Mouse (Mus musculus): ENCODE measurements around the gene Upf3b. TPM values are rescaled to one million over a fixed set of nuclear protein-coding genes. Genes with fewer than 3 reads are reported as not detected.
"Not testable (repeated sequence)": the region's sequence is repeated elsewhere in the genome, so short reads cannot be mapped to it uniquely, and the experiment has no call there.

The Upf3b gene
- polyA plus RNA-seq, 1 experiment = 23.9 TPM

- Histone ChIP-seq H3K4me1 (ENCODE audit: control insufficient read depth, insufficient read depth, low read length) (no peaks in the 10 kb centered on the region), H3K27ac (ENCODE audit: insufficient read depth, low read length) (peak overlapping the region; percentile 88), H3K4me3 (ENCODE audit: insufficient read depth, low read length) (peak overlapping the region; percentile 100)
- TF ChIP-seq POLR2A (IDR thresholded peaks at IDR 0.05; ENCODE audit: low read depth, low read length) = 0 out of 2 replicates have a peak, but pooled peaks have one; percentile 18
- TF ChIP-seq CTCF (IDR thresholded peaks at IDR 0.05; ENCODE audit: borderline replicate concordance, insufficient read depth, low read length) = no peak
Measured at GRCm38 (mm10) chrX:37084318-37084926, 25.7 kb downstream of the Upf3b start.

GRCm38 (mm10) chrX:37081194-37081593, 28.9 kb downstream of the Upf3b start:
- no peaks in the 10 kb centered on the region for H3K4me1 ChIP-seq (ENCODE audit: control insufficient read depth, insufficient read depth, low read length)
- no peak overlapping the region for H3K4me3 ChIP-seq (ENCODE audit: insufficient read depth, low read length)
- no peak for TF ChIP-seq CTCF (IDR thresholded peaks at IDR 0.05; ENCODE audit: borderline replicate concordance, insufficient read depth, low read length)
- no peak for TF ChIP-seq POLR2A (IDR thresholded peaks at IDR 0.05; ENCODE audit: low read depth, low read length)
- H3K27ac ChIP-seq (ENCODE audit: insufficient read depth, low read length) = no peak overlapping the region

GRCm38 (mm10) chrX:37080345-37080744, 29.8 kb downstream of the Upf3b start:
- not testable (repeated sequence) for H3K4me1 ChIP-seq (ENCODE audit: control insufficient read depth, insufficient read depth, low read length); H3K4me3 ChIP-seq (ENCODE audit: insufficient read depth, low read length); H3K27ac ChIP-seq (ENCODE audit: insufficient read depth, low read length)

- TF ChIP-seq POLR2A (IDR thresholded peaks at IDR 0.05; ENCODE audit: low read depth, low read length) = no peak
- no peak for TF ChIP-seq CTCF (IDR thresholded peaks at IDR 0.05; ENCODE audit: borderline replicate concordance, insufficient read depth, low read length)
- Histone ChIP-seq H3K4me3 (ENCODE audit: insufficient read depth, low read length) (no peak overlapping the region), H3K4me1 (ENCODE audit: control insufficient read depth, insufficient read depth, low read length) (no peaks in the 10 kb centered on the region), H3K27ac (ENCODE audit: insufficient read depth, low read length) (no peak overlapping the region)
Measured at GRCm38 (mm10) chrX:37076651-37077050, 33.5 kb downstream of the Upf3b start.

DNA sequence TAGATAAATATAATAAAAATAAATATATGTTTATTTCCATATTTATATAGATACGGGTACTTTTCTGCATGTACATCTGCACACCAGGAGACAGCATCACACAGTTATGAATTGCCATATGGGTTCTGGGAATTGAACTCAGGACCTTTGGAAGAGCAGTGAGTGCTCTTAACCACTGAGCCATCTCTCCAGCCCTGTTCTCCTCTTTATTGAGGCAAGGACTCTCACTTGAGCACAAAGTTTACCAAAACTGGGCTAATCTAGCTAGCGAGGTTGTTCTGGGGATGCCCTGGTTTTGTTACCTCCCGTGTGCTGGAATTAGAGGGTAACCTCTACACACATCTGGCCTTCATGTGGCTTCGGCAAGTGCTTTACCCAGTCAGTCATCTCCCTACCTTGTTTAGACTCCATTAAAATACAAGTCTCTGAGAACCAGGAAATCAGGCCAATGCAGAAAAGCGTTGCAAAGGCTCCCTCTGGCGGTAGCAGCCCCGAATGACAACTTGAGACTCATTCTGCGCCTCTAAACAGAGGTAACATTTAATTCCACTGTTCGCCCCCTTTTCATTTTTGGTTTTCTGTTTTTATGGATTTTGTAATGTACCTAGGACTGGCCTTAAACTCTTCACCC, 35.7 kb downstream of the Upf3b start:
- no peak overlapping the region for H3K4me3 ChIP-seq (ENCODE audit: insufficient read depth, low read length)
- TF ChIP-seq POLR2A (IDR thresholded peaks at IDR 0.05; ENCODE audit: low read depth, low read length) = no peak
- peak; percentile 35; the same call in 1 of the 2 replicates for TF ChIP-seq CTCF (IDR thresholded peaks at IDR 0.05; ENCODE audit: borderline replicate concordance, insufficient read depth, low read length)

GRCm38 (mm10) chrX:37068766-37069165, 41.4 kb downstream of the Upf3b start:
- no peak for TF ChIP-seq POLR2A (IDR thresholded peaks at IDR 0.05; ENCODE audit: low read depth, low read length)
- no peak for TF ChIP-seq CTCF (IDR thresholded peaks at IDR 0.05; ENCODE audit: borderline replicate concordance, insufficient read depth, low read length)
- no peak overlapping the region for H3K4me3 ChIP-seq (ENCODE audit: insufficient read depth, low read length)

More for the DNA sequence above, 35.7 kb downstream of the Upf3b start:
- Histone ChIP-seq H3K27ac (ENCODE audit: insufficient read depth, low read length) (no peak overlapping the region), H3K4me1 (ENCODE audit: control insufficient read depth, insufficient read depth, low read length) (0 out of 2 replicates have a peak, but pooled peaks cover 2% of the 10 kb centered on the region)

GRCm38 (mm10) chrX:37067299-37067698, 42.8 kb downstream of the Upf3b start:
- no peak for TF ChIP-seq POLR2A (IDR thresholded peaks at IDR 0.05; ENCODE audit: low read depth, low read length)
- TF ChIP-seq CTCF (IDR thresholded peaks at IDR 0.05; ENCODE audit: borderline replicate concordance, insufficient read depth, low read length) = no peak
- Histone ChIP-seq H3K4me3 (ENCODE audit: insufficient read depth, low read length) (no peak overlapping the region), H3K27ac (ENCODE audit: insufficient read depth, low read length) (no peak overlapping the region), H3K4me1 (ENCODE audit: control insufficient read depth, insufficient read depth, low read length) (0 out of 2 replicates have a peak, but pooled peaks cover 2% of the 10 kb centered on the region)

More at GRCm38 (mm10) chrX:37068766-37069165, 41.4 kb downstream of the Upf3b start:
- H3K4me1 ChIP-seq (ENCODE audit: control insufficient read depth, insufficient read depth, low read length) = 0 out of 2 replicates have a peak, but pooled peaks cover 2% of the 10 kb centered on the region
- no peak overlapping the region for H3K27ac ChIP-seq (ENCODE audit: insufficient read depth, low read length)

DNA sequence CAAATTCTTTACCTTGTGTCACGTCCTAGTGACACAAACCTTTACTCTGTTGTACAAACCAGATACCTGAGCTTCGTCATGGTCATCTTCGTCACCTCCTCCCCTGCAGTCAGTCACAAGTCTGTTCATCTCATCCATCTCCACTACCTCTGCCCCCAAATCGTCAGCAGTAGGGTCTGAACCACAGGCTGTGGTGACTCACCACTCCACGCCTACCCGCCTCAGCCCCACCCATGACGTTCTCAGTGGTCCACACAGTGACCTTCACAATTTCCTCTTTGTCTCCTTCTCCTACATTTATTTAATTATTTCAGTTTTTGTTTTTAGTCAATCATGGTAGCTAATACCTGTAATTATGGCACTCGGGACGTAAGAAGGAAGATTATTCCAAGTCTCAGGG, 46.2 kb downstream of the Upf3b start:
- H3K27ac ChIP-seq (ENCODE audit: insufficient read depth, low read length) = no peak overlapping the region
- no peak overlapping the region for H3K4me3 ChIP-seq (ENCODE audit: insufficient read depth, low read length)

GRCm38 (mm10) chrX:37048890-37049823, 61.0 kb downstream of the Upf3b start:
- Histone ChIP-seq H3K27ac (ENCODE audit: insufficient read depth, low read length) (no peak overlapping the region), H3K4me3 (ENCODE audit: insufficient read depth, low read length) (peak overlapping the region; percentile 16; the same call in 1 of the 2 replicates), H3K4me1 (ENCODE audit: control insufficient read depth, insufficient read depth, low read length) (no peaks in the 10 kb centered on the region; the same call in none of the 2 replicates)
- TF ChIP-seq CTCF (IDR thresholded peaks at IDR 0.05; ENCODE audit: borderline replicate concordance, insufficient read depth, low read length) (no peak), POLR2A (IDR thresholded peaks at IDR 0.05; ENCODE audit: low read depth, low read length) (no peak)

More for the DNA sequence above, 46.2 kb downstream of the Upf3b start:
- H3K4me1 ChIP-seq (ENCODE audit: control insufficient read depth, insufficient read depth, low read length) = no peaks in the 10 kb centered on the region
- TF ChIP-seq CTCF (IDR thresholded peaks at IDR 0.05; ENCODE audit: borderline replicate concordance, insufficient read depth, low read length) (no peak), POLR2A (IDR thresholded peaks at IDR 0.05; ENCODE audit: low read depth, low read length) (no peak)

Measured in embryonic fibroblast, embryonic 13.5 days (primary cell).